Mouse (Mus musculus) CH12.LX (cell line): ENCODE results near the gene Mag. TPM values are rescaled to one million over a fixed set of nuclear protein-coding genes. Genes with fewer than 3 reads are reported as not detected.
A peak's percentile ranks its signal among the peaks of the same experiment; 100 is the strongest.

Experiments used
- DNase-seq: peaks from one replicate; pipeline ENCODE4 v3.0.0-alpha.2; 2013; ENCODE audit errors: extremely low read depth
- H3K27ac ChIP-seq: 2 replicates; pipeline ENCODE4 v1.5.1; 2012; ENCODE audit warnings: low read depth, mild to moderate bottlenecking, control low read depth, moderate library complexity; ENCODE audit not compliant: insufficient read depth
- H3K27me3 ChIP-seq: replicated peaks from 2 replicates; pipeline ENCODE3; 2012; ENCODE audit warnings: inconsistent platforms
- H3K36me3 ChIP-seq, 2 experiments: replicated peaks in 1 of 2; 2 replicates each; pipeline versions ENCODE3 to v1.6.1; 2012; ENCODE audit warnings: inconsistent platforms in 1 of 2, low read length in 1 of 2, mild to moderate bottlenecking in 1 of 2, mixed read lengths in 1 of 2, moderate library complexity in 1 of 2; ENCODE audit not compliant: control insufficient read depth in 1 of 2, insufficient read depth in 1 of 2
- H3K4me1 ChIP-seq, 2 experiments: 2 replicates each; pipeline ENCODE4 v1.6.1; 2012; ENCODE audit warnings: inconsistent platforms in 1 of 2, moderate library complexity in 1 of 2; ENCODE audit not compliant: insufficient read depth in 2 of 2, control insufficient read depth in 1 of 2
- H3K4me2 ChIP-seq: 2 replicates; pipeline ENCODE4 v1.6.1; 2012; ENCODE audit warnings: low read depth, mild to moderate bottlenecking, control low read depth; ENCODE audit not compliant: poor library complexity, insufficient read depth, severe bottlenecking
- H3K4me3 ChIP-seq, 3 experiments: fragments of 150-350 bp in 1 of 3; sonication (generic) in 1 of 3; replicated peaks in 1 of 3; 2 replicates each; pipeline versions ENCODE3 to v1.5.1; 2011 to 2012; ENCODE audit warnings: low read depth in 2 of 3, low read length in 2 of 3, mild to moderate bottlenecking in 2 of 3, moderate library complexity in 2 of 3, control low read depth in 1 of 3, improper control_type of control experiment in 1 of 3, inconsistent platforms in 1 of 3, mixed read lengths in 1 of 3; ENCODE audit not compliant: poor library complexity in 1 of 3
- H3K79me2 ChIP-seq: replicated peaks from 2 replicates; pipeline ENCODE4 v1.6.1; 2012; ENCODE audit warnings: mild to moderate bottlenecking, moderate library complexity; ENCODE audit not compliant: control insufficient read depth, poor library complexity, insufficient read depth, severe bottlenecking; ENCODE audit errors: extremely low read depth
- H3K9ac ChIP-seq: 2 replicates; pipeline ENCODE4 v1.6.1; 2012; ENCODE audit warnings: low read depth, mild to moderate bottlenecking, control low read depth, moderate library complexity; ENCODE audit not compliant: insufficient read depth
- H3K9me3 ChIP-seq: replicated peaks from 2 replicates; pipeline ENCODE3; 2012; ENCODE audit warnings: low read length, inconsistent platforms, mixed read lengths
- BHLHE40 ChIP-seq: IDR thresholded peaks from 2 replicates; pipeline ENCODE4 v1.6.1; 2011; ENCODE audit warnings: mild to moderate bottlenecking, low read depth, low read length, improper control_type of control experiment
- CHD2 ChIP-seq: IDR thresholded peaks from 2 replicates; pipeline ENCODE4 v1.6.1; 2011; ENCODE audit warnings: low read length, improper control_type of control experiment
- CTCF ChIP-seq, 2 experiments: IDR thresholded peaks in 1 of 2; conservative IDR thresholded peaks in 1 of 2; 2 replicates each; pipeline ENCODE4 v1.5.1; 2011 to 2012; ENCODE audit warnings: low read depth in 2 of 2, low read length in 2 of 2, improper control_type of control experiment in 1 of 2, inconsistent platforms in 1 of 2, mild to moderate bottlenecking in 1 of 2, moderate library complexity in 1 of 2
- E2F4 ChIP-seq: IDR thresholded peaks from 2 replicates; pipeline ENCODE4 v1.6.1; 2011; ENCODE audit warnings: low read depth, low read length, improper control_type of control experiment; ENCODE audit not compliant: insufficient replicate concordance
- ELF1 ChIP-seq: IDR thresholded peaks from 2 replicates; pipeline ENCODE4 v1.6.1; 2014; ENCODE audit warnings: low read depth, mild to moderate bottlenecking, inconsistent platforms, low read length, improper control_type of control experiment
- ETS1 ChIP-seq: conservative IDR thresholded peaks from 2 replicates; pipeline ENCODE4 v1.6.1; 2012; ENCODE audit warnings: low read depth, mild to moderate bottlenecking, inconsistent platforms, low read length, improper control_type of control experiment, moderate library complexity
- GABPA ChIP-seq: IDR thresholded peaks from 2 replicates; pipeline ENCODE4 v1.6.1; 2012; ENCODE audit warnings: low read depth, low read length, improper control_type of control experiment, inconsistent platforms; ENCODE audit not compliant: insufficient replicate concordance
- HCFC1 ChIP-seq: IDR thresholded peaks from 2 replicates; pipeline ENCODE4 v1.6.1; 2012; ENCODE audit warnings: low read depth, mild to moderate bottlenecking, inconsistent platforms, low read length, improper control_type of control experiment
- IRF4 ChIP-seq: IDR thresholded peaks from 2 replicates; pipeline ENCODE4 v1.6.1; 2014; ENCODE audit warnings: low read depth, mild to moderate bottlenecking, inconsistent platforms, low read length, improper control_type of control experiment
- KAT2A ChIP-seq: IDR thresholded peaks from 2 replicates; pipeline ENCODE4 v1.6.1; 2012; ENCODE audit warnings: low read length, improper control_type of control experiment, inconsistent platforms; ENCODE audit not compliant: insufficient replicate concordance
- MAFK ChIP-seq: IDR thresholded peaks from 2 replicates; pipeline ENCODE4 v1.6.1; 2011; ENCODE audit warnings: low read length, improper control_type of control experiment; ENCODE audit not compliant: insufficient replicate concordance
- MAZ ChIP-seq: IDR thresholded peaks from 2 replicates; pipeline ENCODE4 v1.6.1; 2012; ENCODE audit warnings: low read depth, mild to moderate bottlenecking, inconsistent platforms, low read length, improper control_type of control experiment, moderate library complexity
- MXI1 ChIP-seq: IDR thresholded peaks from 2 replicates; pipeline ENCODE4 v1.6.1; 2011; ENCODE audit warnings: mild to moderate bottlenecking, low read depth, low read length, improper control_type of control experiment
- MYC ChIP-seq: IDR thresholded peaks from 2 replicates; pipeline ENCODE4 v1.6.1; 2011; ENCODE audit warnings: low read depth, mild to moderate bottlenecking, improper control_type of control experiment, low read length
- NELFE ChIP-seq: IDR thresholded peaks from 2 replicates; pipeline ENCODE4 v1.6.1; 2011; ENCODE audit warnings: low read depth, low read length, improper control_type of control experiment
- NRF1 ChIP-seq: IDR thresholded peaks from 2 replicates; pipeline ENCODE4 v1.6.1; 2014; ENCODE audit warnings: low read depth, mild to moderate bottlenecking, inconsistent platforms, low read length, improper control_type of control experiment, moderate library complexity
- PAX5 ChIP-seq: IDR thresholded peaks from 2 replicates; pipeline ENCODE4 v1.6.1; 2012; ENCODE audit warnings: low read length, inconsistent platforms, mixed read lengths
- POLR2A ChIP-seq: IDR thresholded peaks from 2 replicates; pipeline ENCODE4 v1.6.1; 2011; ENCODE audit warnings: low read depth, mild to moderate bottlenecking, improper control_type of control experiment, low read length
- POLR2AphosphoS2 ChIP-seq: IDR thresholded peaks from 2 replicates; pipeline ENCODE4 v1.6.1; 2011; ENCODE audit warnings: low read depth, low read length, improper control_type of control experiment
- RAD21 ChIP-seq: IDR thresholded peaks from 2 replicates; pipeline ENCODE4 v1.6.1; 2011; ENCODE audit warnings: low read depth, mild to moderate bottlenecking, low read length, improper control_type of control experiment, moderate library complexity
- RCOR1 ChIP-seq: conservative IDR thresholded peaks from 2 replicates; pipeline ENCODE4 v1.6.1; 2012; ENCODE audit warnings: low read depth, mild to moderate bottlenecking, inconsistent platforms, low read length, improper control_type of control experiment
- SIN3A ChIP-seq: IDR thresholded peaks from 2 replicates; pipeline ENCODE4 v1.6.1; 2012; ENCODE audit warnings: low read length, improper control_type of control experiment, inconsistent platforms
- SMC3 ChIP-seq: IDR thresholded peaks from 2 replicates; pipeline ENCODE4 v1.6.1; 2011; ENCODE audit warnings: low read depth, low read length, improper control_type of control experiment
- TCF12 ChIP-seq: IDR thresholded peaks from 2 replicates; pipeline ENCODE4 v1.6.1; 2014; ENCODE audit warnings: low read depth, mild to moderate bottlenecking, inconsistent platforms, low read length, improper control_type of control experiment
- UBTF ChIP-seq: IDR thresholded peaks from 2 replicates; pipeline ENCODE4 v1.6.1; 2012; ENCODE audit warnings: low read depth, mild to moderate bottlenecking, inconsistent platforms, low read length, improper control_type of control experiment, moderate library complexity
- USF2 ChIP-seq: conservative IDR thresholded peaks from 2 replicates; pipeline ENCODE4 v1.6.1; 2011; ENCODE audit warnings: low read depth, low read length, improper control_type of control experiment
- ZC3H11A ChIP-seq: IDR thresholded peaks from 2 replicates; pipeline ENCODE4 v1.6.1; 2012; ENCODE audit warnings: low read depth, mild to moderate bottlenecking, inconsistent platforms, low read length, improper control_type of control experiment
- ZKSCAN1 ChIP-seq: IDR thresholded peaks from 2 replicates; pipeline ENCODE4 v1.6.1; 2012; ENCODE audit warnings: low read depth, inconsistent platforms, low read length, improper control_type of control experiment, borderline replicate concordance
- ZMIZ1 ChIP-seq: IDR thresholded peaks from 2 replicates; pipeline ENCODE4 v1.6.1; 2012; ENCODE audit warnings: low read depth, mild to moderate bottlenecking, inconsistent platforms, low read length, improper control_type of control experiment
- ZNF384 ChIP-seq: IDR thresholded peaks from 2 replicates; pipeline ENCODE4 v1.6.1; 2012; ENCODE audit warnings: low read depth, low read length, improper control_type of control experiment, inconsistent platforms
- dilution Hi-C: fragments of 300-500 bp; cut with MboI; formaldehyde crosslinking; loops from 2 replicates; pipeline ENCODE4 v1.14.3; 2020; ENCODE audit warnings: low sequenced_read_pairs; ENCODE audit not compliant: extremely low pct_unique_long_range_greater_than_20kb, extremely low pct_ligation_motif_present
- in situ Hi-C: fragments of 300-500 bp; cut with MboI; formaldehyde crosslinking; loops from 3 replicates; pipeline ENCODE4 v1.14.3; 2019; ENCODE audit warnings: low sequenced_read_pairs, low pct_ligation_motif_present, low pct_unique_long_range_greater_than_20kb, mixed read lengths
- polyA plus RNA-seq: library from polyadenylated mRNA; unstranded; fragments of >175 nt; gene quantifications from 2 replicates; pipeline ENCODE4 v1.2.1, GENCODE M21; 2012; ENCODE audit warnings: low read depth; ENCODE audit not compliant: insufficient read length
- total RNA-seq, 2 experiments: library from RNA; depleted of rRNA; stranded (reverse); fragments of 300-350 nt in 1 of 2; fragments of >200 nt in 1 of 2; gene quantifications; 2 replicates each; pipeline ENCODE4 v1.2.3; 2012 to 2014

The Mag gene
- total and polyA plus RNA-seq, 3 experiments, result 0.04 TPM; not detected in 2

- H3K27me3 ChIP-seq, result no peaks in the 10 kb centered on the region
- in situ Hi-C loops, result no loop called here
- H3K4me2 ChIP-seq, result no peak overlapping the region
- H3K36me3 ChIP-seq, result peaks cover 0 to 3% of the 10 kb centered on the region in 2 experiments
- TF ChIP-seq USF2, result no peak
- TF ChIP-seq ETS1, result no peak
- TF ChIP-seq IRF4, result no peak
- TF ChIP-seq SMC3, result no peak
- no peak for TF ChIP-seq ELF1
- TF ChIP-seq GABPA, result no peak
- no peak for TF ChIP-seq POLR2A
- TF ChIP-seq, all 38 proteins: peak for 0
- Histone ChIP-seq H3K4me3 (no peak overlapping the region), H3K4me1 (peaks cover 33 to 79% of the 10 kb centered on the region in 2 experiments), H3K9ac (no peak overlapping the region), H3K9me3 (peaks cover 10% of the 10 kb centered on the region), H3K79me2 (no peaks in the 10 kb centered on the region), H3K27ac (no peak overlapping the region)
- dilution Hi-C loops, result no loop called here
- DNase-seq, result no peak
Observed at GRCm38 (mm10) chr7:30888786-30889185, 25.9 kb downstream of the Mag start.

GRCm38 (mm10) chr7:30887568-30888188 lies 27.0 kb downstream of the Mag start:
- peak overlapping the region; percentile 66 for H3K27ac ChIP-seq
- dilution Hi-C loops (no loop called here), in situ Hi-C loops (no loop called here)
- H3K4me2 ChIP-seq, result peak overlapping the region; percentile 53
- peak overlapping the region; percentile 27; the same call in 1 of the 2 replicates for H3K9ac ChIP-seq
- H3K9me3 ChIP-seq, result peaks cover 10% of the 10 kb centered on the region
- no peaks in the 10 kb centered on the region for H3K79me2 ChIP-seq
- no peaks in the 10 kb centered on the region for H3K27me3 ChIP-seq
- peaks cover 33 to 76% of the 10 kb centered on the region in 2 experiments for H3K4me1 ChIP-seq
- peak; percentile 96 for DNase-seq
- H3K4me3 ChIP-seq, result peak overlapping the region in 2 of 3 experiments; percentile 5 to 14
- H3K36me3 ChIP-seq, result peaks cover 0 to 3% of the 10 kb centered on the region in 2 experiments
- TF ChIP-seq HCFC1 (no peak), ELF1 (peak; percentile 57), ZNF384 (no peak; the same call in 1 of the 2 replicates), POLR2A (peak; percentile 30; the same call in 1 of the 2 replicates), ZKSCAN1 (no peak), ZC3H11A (no peak), MYC (peak; percentile 64; the same call in 1 of the 2 replicates), SMC3 (peak; percentile 7; the same call in 1 of the 2 replicates), PAX5 (no peak), SIN3A (peak; percentile 82), ZMIZ1 (no peak), MAFK (peak; percentile 93), TCF12 (peak; percentile 98), IRF4 (peak; percentile 94), USF2 (no peak), MXI1 (peak; percentile 60), UBTF (no peak), CHD2 (peak; percentile 90), ETS1 (peak; percentile 96), RAD21 (peak; percentile 33), RCOR1 (peak; percentile 71), GABPA (no peak), POLR2AphosphoS2 (no peak), NELFE (no peak; the same call in 1 of the 2 replicates), MAZ (no peak), NRF1 (no peak), CTCF (conservative IDR thresholded peaks at IDR 0.05 in 1 of 2, IDR thresholded peaks at IDR 0.05 in 1 of 2; ENCODE audit: low read depth in 2 of 2, low read length in 2 of 2) (peak in 1 of 2 experiments; percentile 59; a peak in 2 of 4 replicates), E2F4 (no peak), BHLHE40 (peak; percentile 98), KAT2A (no peak)
